Mouse (Mus musculus) neural tube, embryonic 14.5 days (tissue): ENCODE measurements around the gene Epsti1. TPM values are rescaled to one million over a fixed set of nuclear protein-coding genes. Genes with fewer than 3 reads are reported as not detected.

ENCODE experiments used
- polyA plus RNA-seq: library from polyadenylated mRNA; unstranded; fragments of >200 nt; fragmentation: Nextera tagmentation; extraction: Ambion mirVana; gene quantifications from 2 replicates; pipeline ENCODE4 v1.2.1, GENCODE M21; 2014

The Epsti1 gene
- polyA plus RNA-seq, 1 experiment from 2014 or later, result 0.21 TPM

Other genes with a start within 250 kb of the Epsti1 start
- gene Dnajc15, start 29.1 kb upstream of the Epsti1 start, polyA plus RNA-seq, result 93.2 and 105 TPM in 2 replicates
- gene Fam216b, start 184.8 kb downstream of the Epsti1 start, polyA plus RNA-seq, result 0.35 and 0.72 TPM in 2 replicates